Mouse (Mus musculus) heart, embryonic 11.5 days (tissue): Measurements from ENCODE around the gene Hoxc5. TPM values are rescaled to one million over a fixed set of nuclear protein-coding genes. Genes with fewer than 3 reads are reported as not detected.

Source experiments
- ATAC-seq: fragments of 200-750 bp; cut with Nextera tagmentation; replicated peaks from 2 replicates; pipeline ENCODE4 v1.8.0; 2017; ENCODE audit warnings: moderate library complexity; ENCODE audit not compliant: insufficient number of reproducible peaks, low FRiP score, low TSS enrichment
- H3K27ac ChIP-seq: fragments of 300-500 bp; sonication (generic); 2 replicates; pipeline ENCODE4 v1.5.1; 2014; ENCODE audit warnings: mild to moderate bottlenecking, low read depth, low read length
- H3K27me3 ChIP-seq: fragments of 300-500 bp; sonication (generic); 2 replicates; pipeline ENCODE4 v1.6.1; 2014; ENCODE audit warnings: mild to moderate bottlenecking, low read length, mixed read lengths; ENCODE audit not compliant: control insufficient read depth, insufficient read depth
- H3K36me3 ChIP-seq: fragments of 300-500 bp; sonication (generic); 2 replicates; pipeline ENCODE4 v1.6.1; 2014; ENCODE audit warnings: mild to moderate bottlenecking, low read length, moderate library complexity, mixed read lengths; ENCODE audit not compliant: control insufficient read depth, insufficient read depth
- H3K4me1 ChIP-seq: fragments of 300-500 bp; sonication (generic); 2 replicates; pipeline ENCODE4 v1.6.1; 2014; ENCODE audit warnings: low read length; ENCODE audit not compliant: control insufficient read depth, insufficient read depth
- H3K4me2 ChIP-seq: fragments of 300-500 bp; sonication (generic); 2 replicates; pipeline ENCODE4 v1.6.1; 2014; ENCODE audit warnings: mild to moderate bottlenecking, moderate library complexity
- H3K4me3 ChIP-seq: fragments of 300-500 bp; sonication (generic); 2 replicates; pipeline ENCODE4 v1.5.1; 2014; ENCODE audit warnings: low read depth, low read length
- H3K9ac ChIP-seq: fragments of 300-500 bp; sonication (generic); 2 replicates; pipeline ENCODE4 v1.6.1; 2014; ENCODE audit warnings: mild to moderate bottlenecking, low read depth, low read length, moderate library complexity
- H3K9me3 ChIP-seq: fragments of 300-500 bp; sonication (generic); replicated peaks from 2 replicates; pipeline ENCODE4 v1.6.1; 2016; ENCODE audit warnings: low read length; ENCODE audit not compliant: control insufficient read depth
- WGBS: fragments of 180-500 bp; shearing (Covaris S2); extraction: QIAGEN DNeasy Blood & Tissue Kit; methylation state at CpG from one replicate; pipeline ENCODE4 v1.1.7; 2014; ENCODE audit not compliant: insufficient replicate concordance; 5-methylcytosine and 5-hydroxymethylcytosine counted together
- polyA plus RNA-seq: library from polyadenylated mRNA; unstranded; fragments of >200 nt; fragmentation: Nextera tagmentation; extraction: Ambion mirVana; gene quantifications from 2 replicates; pipeline ENCODE4 v1.2.1, GENCODE M21; 2014

Hoxc5 gene
- polyA plus RNA-seq, 1 experiment from 2014 or later: 1.7 TPM

DNA sequence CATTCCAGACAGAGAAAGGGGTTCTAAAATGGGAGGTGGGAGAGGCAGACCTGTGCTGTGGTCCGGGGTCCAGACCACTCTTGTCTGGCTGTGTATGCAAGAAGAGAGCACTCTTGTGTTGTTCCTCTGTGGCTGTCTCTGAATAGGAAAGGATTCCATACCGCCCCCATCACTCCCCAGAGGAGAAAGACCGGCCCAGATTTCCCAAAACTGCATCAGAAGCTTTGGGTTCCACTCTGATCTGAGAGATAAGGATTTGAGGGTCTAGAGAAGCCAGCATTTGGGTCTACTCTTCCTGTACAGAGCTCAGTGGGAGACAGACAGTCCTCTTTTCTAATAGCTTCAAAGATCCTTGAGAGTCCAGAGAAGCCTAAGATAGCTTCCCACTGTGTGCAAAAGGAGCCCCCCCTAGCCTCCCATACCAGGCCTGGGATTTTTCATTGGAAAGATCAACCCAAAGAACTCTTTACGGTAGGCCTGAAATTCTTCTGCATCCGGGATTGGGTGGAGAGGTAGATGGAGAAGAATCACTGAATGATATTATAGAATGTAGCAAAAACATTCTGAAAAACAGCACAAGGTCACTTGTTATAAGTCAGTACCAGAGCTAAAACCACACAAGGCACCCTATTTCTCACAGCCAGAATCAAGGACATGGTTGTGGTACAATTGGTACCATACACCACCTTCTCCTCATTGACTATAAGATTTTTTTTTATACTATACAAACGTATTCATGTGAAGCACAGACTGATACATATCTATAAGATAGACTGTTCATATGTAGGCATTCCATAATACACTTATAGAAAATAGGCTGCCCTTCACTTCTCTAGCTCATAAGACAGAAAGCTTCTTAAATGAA lies 44.4 kb upstream of the Hoxc5 start:
- ATAC-seq: no peak
- H3K27ac ChIP-seq: no peak overlapping the region
- H3K4me2 ChIP-seq: no peak overlapping the region
- WGBS: 15% methylated on average over 6 of the region's 6 CpGs
- no peaks in the 10 kb centered on the region for H3K36me3 ChIP-seq
- peaks cover 6% of the 10 kb centered on the region; the same call in 1 of the 2 replicates for H3K4me1 ChIP-seq
- no peak overlapping the region for H3K9ac ChIP-seq
- no peaks in the 10 kb centered on the region for H3K9me3 ChIP-seq
- H3K4me3 ChIP-seq: no peak overlapping the region
- H3K27me3 ChIP-seq: peaks cover 96% of the 10 kb centered on the region

DNA sequence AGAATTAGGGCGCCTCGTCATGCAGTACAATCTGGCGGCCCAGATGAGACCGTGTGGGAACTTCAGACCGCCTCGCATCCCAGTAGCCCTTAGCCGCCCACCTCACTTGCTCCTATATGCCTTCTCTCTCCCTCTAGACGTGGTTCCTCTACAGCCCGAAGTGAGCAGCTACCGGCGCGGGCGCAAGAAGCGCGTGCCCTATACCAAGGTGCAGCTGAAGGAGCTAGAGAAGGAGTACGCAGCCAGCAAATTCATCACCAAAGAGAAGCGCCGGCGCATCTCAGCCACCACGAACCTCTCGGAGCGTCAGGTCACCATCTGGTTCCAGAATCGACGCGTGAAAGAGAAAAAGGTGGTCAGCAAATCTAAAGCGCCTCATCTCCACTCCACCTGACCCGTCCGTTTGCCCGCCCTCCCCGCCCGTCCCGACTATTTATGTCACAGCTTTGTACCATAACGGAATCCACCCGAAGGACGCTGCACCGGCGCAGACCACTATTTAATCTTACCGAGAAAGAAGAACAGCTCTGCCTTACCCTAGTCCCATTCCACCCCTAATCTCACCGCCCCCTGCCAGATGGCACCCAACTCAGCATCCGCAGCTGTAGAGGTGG lies 40.1 kb upstream of the Hoxc5 start:
- H3K27me3 ChIP-seq: peaks cover 97% of the 10 kb centered on the region
- under 1% methylated on average over 40 of the region's 40 CpGs for WGBS
- H3K36me3 ChIP-seq: no peaks in the 10 kb centered on the region
- ATAC-seq: no peak
- H3K27ac ChIP-seq: no peak overlapping the region
- no peaks in the 10 kb centered on the region for H3K4me1 ChIP-seq
- no peak overlapping the region for H3K4me3 ChIP-seq
- no peak overlapping the region for H3K4me2 ChIP-seq
- H3K9me3 ChIP-seq: no peaks in the 10 kb centered on the region
- H3K9ac ChIP-seq: no peak overlapping the region

DNA sequence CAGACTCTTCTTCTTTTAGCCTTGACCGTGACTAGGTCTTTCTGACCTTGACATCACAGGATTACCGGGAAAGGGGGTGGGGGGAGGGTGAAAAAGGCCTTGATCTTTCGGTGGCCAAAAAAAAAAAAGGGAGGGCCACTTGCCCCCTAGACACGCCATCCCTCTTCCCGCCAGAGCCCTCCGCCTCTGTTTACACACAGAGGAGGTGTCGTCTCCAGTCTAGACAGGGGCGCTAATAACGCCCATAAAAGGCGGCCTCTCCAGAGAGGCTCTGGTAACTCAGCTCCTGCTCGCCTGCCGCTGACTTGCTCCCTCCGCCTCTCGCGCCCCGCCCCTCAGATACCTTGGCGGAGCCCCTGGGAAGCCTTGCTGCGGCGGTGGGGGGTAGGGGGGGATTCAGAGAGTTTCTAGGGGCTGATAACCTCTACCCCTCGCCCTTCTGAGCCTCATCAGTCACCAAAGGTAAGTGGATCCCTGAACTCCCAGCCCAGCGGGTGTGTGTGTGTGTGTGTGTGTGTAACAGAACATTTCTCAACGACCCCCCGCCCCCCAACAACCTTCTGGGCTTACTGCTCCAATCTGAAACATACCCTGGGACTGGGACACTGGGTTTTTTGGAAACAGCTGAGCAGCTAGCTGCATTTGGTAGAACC lies 35.4 kb upstream of the Hoxc5 start:
- no peak overlapping the region for H3K4me3 ChIP-seq
- peaks cover 100% of the 10 kb centered on the region for H3K27me3 ChIP-seq
- H3K4me2 ChIP-seq: no peak overlapping the region
- no peak overlapping the region for H3K27ac ChIP-seq
- H3K9ac ChIP-seq: no peak overlapping the region
- no peaks in the 10 kb centered on the region for H3K36me3 ChIP-seq
- H3K4me1 ChIP-seq: no peaks in the 10 kb centered on the region
- H3K9me3 ChIP-seq: no peaks in the 10 kb centered on the region
- no peak for ATAC-seq
- WGBS: 2% methylated on average over 23 of the region's 23 CpGs

DNA sequence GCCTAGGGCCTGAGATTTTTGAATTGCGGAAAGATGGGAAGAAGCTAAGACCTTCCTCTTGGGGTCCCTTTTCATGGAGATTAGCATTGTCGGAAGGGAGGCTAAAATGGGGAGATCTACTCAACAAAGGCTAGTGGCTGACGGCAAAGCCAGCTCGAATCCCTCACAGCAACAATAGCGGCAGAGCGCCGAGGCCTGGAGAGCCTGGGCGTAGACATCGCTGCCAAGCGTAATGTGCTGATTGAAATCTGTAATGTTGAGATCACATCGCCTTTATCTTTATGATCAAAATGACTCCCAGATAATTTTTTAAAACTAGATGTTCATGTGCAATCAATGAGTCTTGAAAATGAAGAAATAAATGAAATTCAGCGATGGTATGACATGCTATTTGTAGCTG lies 32.8 kb upstream of the Hoxc5 start:
- Histone ChIP-seq H3K27me3 (peaks cover 100% of the 10 kb centered on the region), H3K9ac (no peak overlapping the region), H3K4me1 (no peaks in the 10 kb centered on the region), H3K36me3 (no peaks in the 10 kb centered on the region), H3K27ac (no peak overlapping the region), H3K9me3 (no peaks in the 10 kb centered on the region), H3K4me3 (no peak overlapping the region), H3K4me2 (no peak overlapping the region)
- WGBS: 4% methylated on average over 12 of the region's 12 CpGs
- no peak for ATAC-seq

DNA sequence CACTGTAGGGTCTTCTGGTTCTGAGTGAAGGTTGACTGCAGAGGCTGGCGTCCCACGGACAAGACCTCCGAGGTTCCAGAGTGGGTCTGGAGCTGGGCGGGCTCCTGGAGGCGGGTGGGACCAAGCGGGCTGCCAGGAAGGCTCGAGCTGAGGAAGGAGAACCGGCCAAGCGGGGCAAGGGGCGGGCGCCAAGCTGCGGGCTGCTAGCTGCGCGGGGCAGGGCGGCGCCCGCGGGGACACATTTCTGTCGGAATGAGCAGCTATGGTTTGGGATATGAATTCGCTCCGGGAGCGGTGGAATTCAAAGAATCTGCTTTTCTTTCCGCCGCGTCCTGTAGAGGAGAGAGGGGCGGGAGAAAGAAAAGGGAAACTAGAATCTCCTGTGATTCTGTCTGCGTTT lies 32.3 kb upstream of the Hoxc5 start:
- no peak for ATAC-seq
- H3K4me3 ChIP-seq: no peak overlapping the region
- WGBS: under 1% methylated on average over 26 of the region's 27 CpGs

DNA sequence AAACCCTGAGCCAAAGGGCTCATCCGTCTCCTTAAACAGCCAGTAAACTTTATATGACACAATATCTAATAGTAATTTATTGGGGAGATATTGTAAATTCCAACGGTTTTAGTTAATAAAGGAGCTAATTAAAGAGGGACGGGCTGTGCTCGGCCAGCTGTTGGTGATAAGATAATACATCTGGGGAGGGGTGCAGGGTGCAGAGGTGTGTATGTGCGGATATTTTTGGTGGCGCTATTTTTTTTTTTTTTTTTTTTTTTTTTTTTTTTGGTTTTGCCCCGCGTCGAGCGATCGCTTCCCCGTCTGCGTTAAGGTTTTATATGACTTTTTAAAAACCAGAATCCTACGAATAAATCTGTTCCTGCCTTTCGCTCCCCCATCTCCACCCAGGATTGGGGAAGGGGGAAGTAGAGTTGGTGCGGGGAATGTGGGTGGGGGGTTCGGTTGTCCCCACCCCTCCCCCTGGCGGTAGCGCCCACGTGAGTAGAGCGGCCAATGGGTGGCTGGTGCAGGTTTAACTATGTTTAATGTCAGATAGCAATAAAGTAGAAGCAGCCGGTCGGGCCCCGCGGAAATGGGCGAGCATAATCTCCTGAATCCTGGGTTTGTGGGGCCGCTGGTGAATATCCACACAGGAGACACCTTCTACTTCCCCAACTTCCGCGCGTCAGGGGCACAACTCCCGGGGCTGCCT lies 30.8 kb upstream of the Hoxc5 start, which contains the start of gene Hoxc12:
Hoxc12 (plus strand) TSS at position 479 of the 694 bp plus-strand sequence.
- peaks cover 100% of the 10 kb centered on the region for H3K27me3 ChIP-seq
- H3K4me1 ChIP-seq: no peaks in the 10 kb centered on the region
- no peak within 1 kb of the TSS for H3K4me2 ChIP-seq
- H3K36me3 ChIP-seq: no peaks in the 10 kb centered on the region
- H3K9ac ChIP-seq: no peak within 1 kb of the TSS
- no peak within 1 kb of the TSS for H3K4me3 ChIP-seq
- H3K27ac ChIP-seq: no peak within 1 kb of the TSS
- H3K9me3 ChIP-seq: no peaks in the 10 kb centered on the region
- ATAC-seq: no peak
- WGBS: 2% methylated on average over 31 of the region's 31 CpGs

More for the DNA sequence above, 32.3 kb upstream of the Hoxc5 start:
- Histone ChIP-seq H3K4me1 (no peaks in the 10 kb centered on the region), H3K9me3 (no peaks in the 10 kb centered on the region), H3K27me3 (peaks cover 100% of the 10 kb centered on the region), H3K36me3 (no peaks in the 10 kb centered on the region), H3K27ac (no peak overlapping the region), H3K9ac (no peak overlapping the region), H3K4me2 (no peak overlapping the region)

DNA sequence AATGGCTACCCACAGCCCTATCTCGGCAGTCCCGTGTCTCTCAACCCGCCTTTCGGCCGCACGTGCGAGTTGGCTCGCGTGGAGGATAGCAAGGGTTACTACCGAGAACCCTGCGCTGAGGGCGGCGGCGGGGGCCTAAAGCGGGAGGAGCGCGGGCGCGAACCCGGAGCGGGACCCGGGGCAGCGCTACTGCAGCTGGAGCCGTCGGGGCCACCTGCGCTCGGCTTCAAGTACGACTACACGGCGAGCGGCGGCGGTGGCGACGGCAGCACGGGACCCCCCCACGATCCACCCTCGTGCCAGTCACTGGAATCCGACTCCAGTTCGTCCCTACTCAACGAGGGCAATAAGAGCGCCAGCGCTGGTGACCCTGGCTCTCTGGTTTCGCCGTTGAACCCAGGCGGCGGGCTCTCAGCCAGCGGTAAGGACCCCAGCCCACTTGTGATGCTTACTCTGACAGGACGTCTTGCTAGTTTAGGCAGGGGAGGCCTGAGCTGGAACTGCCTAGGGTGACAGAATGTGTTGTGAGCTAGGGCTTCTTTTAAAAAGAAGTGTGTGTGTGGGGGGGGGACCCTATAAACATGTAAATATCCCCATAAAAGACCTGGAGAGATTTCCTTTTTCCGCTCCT lies 30.1 kb upstream of the Hoxc5 start:
- H3K4me3 ChIP-seq: no peak overlapping the region
- 2% methylated on average over 50 of the region's 50 CpGs for WGBS
- no peaks in the 10 kb centered on the region for H3K9me3 ChIP-seq
- H3K9ac ChIP-seq: no peak overlapping the region
- H3K36me3 ChIP-seq: no peaks in the 10 kb centered on the region
- peaks cover 100% of the 10 kb centered on the region for H3K27me3 ChIP-seq
- H3K27ac ChIP-seq: no peak overlapping the region
- no peak overlapping the region for H3K4me2 ChIP-seq
- no peaks in the 10 kb centered on the region for H3K4me1 ChIP-seq
- no peak for ATAC-seq
